Mouse (Mus musculus) T-helper 1 cell (primary cell): ENCODE measurements at regions not wholly inside any gene's neighbourhood (a gene's known extent, or its start where the extent isn't known, plus 50 kb on each side); places are given as distances from the start of the nearest gene placed in this dataset.

ENCODE experiments used
- in situ Hi-C: fragments of 300-600 bp; cut with MboI, MseI; formaldehyde crosslinking; loops from one replicate; pipeline ENCODE4 v1.15.1; 2025; ENCODE audit warnings: high pct_unique_total_duplicates

GRCm38 (mm10) chr9:94386190-94386589 lies 151.7 kb downstream of the 1190002N15Rik start:
- in situ Hi-C loops: no loop called here

- in situ Hi-C loops: no loop called here
These were observed 155.6 kb downstream of the 1190002N15Rik start for GRCm38 (mm10) chr9:94382293-94382692.

DNA sequence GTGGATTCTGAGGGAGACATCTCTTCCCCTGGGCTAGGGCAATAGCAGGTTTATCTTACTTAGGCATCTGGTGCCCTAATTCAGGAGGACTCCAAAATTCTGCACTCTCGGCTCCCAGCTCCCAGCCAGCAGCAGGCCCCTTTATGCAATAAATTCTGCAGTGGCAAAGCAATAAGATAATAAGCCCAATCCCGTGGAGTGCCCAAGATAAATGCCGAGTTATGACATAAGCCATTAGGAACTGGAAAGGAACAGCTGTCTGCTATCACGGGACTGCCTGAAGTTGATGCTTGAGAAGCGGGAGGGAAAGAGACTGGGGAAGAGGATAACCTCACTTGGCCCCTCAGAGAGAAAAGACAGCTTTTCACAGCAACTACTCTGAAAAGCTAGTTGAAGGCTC lies 159.0 kb downstream of the 1190002N15Rik start:
- in situ Hi-C loops: no loop called here

- in situ Hi-C loops: no loop called here
These were observed 159.6 kb downstream of the 1190002N15Rik start for GRCm38 (mm10) chr9:94378291-94378690.

- in situ Hi-C loops: no loop called here
These were observed 160.4 kb downstream of the 1190002N15Rik start for GRCm38 (mm10) chr9:94377346-94378039.

DNA sequence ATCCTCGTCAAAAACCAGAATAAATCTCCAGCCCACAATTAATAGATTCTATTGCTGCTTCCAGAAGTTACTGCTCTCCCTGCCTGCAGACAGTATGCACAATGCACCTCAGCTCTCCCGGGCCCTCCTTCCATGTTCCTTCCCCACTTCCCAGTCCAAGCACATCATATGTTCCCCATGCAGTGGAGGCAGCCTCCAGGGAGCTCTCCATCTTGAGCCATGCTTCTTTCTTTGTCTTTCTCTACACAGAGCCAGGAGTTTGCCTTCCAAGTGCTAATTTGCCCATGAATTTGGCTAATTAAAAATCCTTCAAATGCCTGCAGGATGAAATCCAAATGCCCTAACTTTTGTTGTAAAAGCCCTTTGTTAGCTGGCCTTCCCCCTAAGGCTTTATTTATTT lies 166.9 kb downstream of the 1190002N15Rik start:
- in situ Hi-C loops: loop anchor here (5.0 kb wide), 1 partner anchor 61 kb away; no protein-coding TSS in a partner anchor

- in situ Hi-C loops: no loop called here
These were observed 169.5 kb downstream of the 1190002N15Rik start for GRCm38 (mm10) chr9:94368231-94368936.

- in situ Hi-C loops: no loop called here
These were observed 175.8 kb downstream of the 1190002N15Rik start for GRCm38 (mm10) chr9:94361877-94362697.

- in situ Hi-C loops: no loop called here
These were observed 176.9 kb downstream of the 1190002N15Rik start for GRCm38 (mm10) chr9:94361011-94361410.

- in situ Hi-C loops: no loop called here
These were observed 179.7 kb downstream of the 1190002N15Rik start for GRCm38 (mm10) chr9:94358150-94358549.

- in situ Hi-C loops: no loop called here
These were observed 195.9 kb downstream of the 1190002N15Rik start for GRCm38 (mm10) chr9:94342011-94342410.

DNA sequence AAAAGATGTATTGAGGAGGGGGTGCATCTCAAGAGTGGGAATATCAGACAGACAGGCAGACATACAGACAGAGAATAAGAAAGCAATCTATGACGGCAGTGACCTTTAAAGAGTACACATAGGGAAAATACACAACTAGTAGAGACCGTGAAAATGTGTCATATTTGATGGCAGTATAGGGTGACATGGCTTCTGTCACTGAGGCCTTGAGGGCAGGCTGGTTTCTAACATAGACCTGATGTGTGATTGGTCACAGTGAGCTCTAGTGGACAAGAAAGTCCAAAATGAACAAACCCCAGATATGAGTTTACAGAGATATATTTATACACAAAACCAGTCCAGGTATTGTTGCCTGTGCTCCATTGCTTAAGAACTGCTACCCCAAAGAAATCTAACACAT lies 196.3 kb downstream of the 1190002N15Rik start:
- in situ Hi-C loops: no loop called here

- in situ Hi-C loops: no loop called here
These were observed 204.4 kb downstream of the 1190002N15Rik start for GRCm38 (mm10) chr9:94333450-94333849.

DNA sequence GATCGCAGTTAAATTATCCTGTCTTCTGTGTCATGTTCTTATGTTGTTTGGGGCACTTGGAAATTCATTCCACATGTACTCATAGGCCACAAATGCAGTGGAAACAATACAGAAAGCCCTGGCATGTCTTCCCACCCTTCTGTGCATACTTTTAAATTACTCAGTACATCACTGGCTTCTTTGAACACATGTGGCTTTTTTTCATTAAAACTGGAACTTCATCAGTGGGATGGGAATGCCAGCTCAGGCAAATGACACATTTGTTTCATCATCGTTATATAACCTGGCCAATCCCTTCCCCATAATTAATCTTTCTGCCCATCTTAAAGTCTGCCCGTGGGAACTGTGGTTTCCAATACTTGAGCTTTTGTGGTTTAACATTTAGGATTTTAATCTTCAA lies 214.9 kb downstream of the 1190002N15Rik start:
- in situ Hi-C loops: no loop called here

GRCm38 (mm10) chr9:94302575-94302974 lies 235.3 kb downstream of the 1190002N15Rik start:
- in situ Hi-C loops: no loop called here

- in situ Hi-C loops: no loop called here
These were observed 236.0 kb downstream of the 1190002N15Rik start for GRCm38 (mm10) chr9:94301896-94302295.

GRCm38 (mm10) chr9:94295431-94295830 lies 242.4 kb downstream of the 1190002N15Rik start:
- in situ Hi-C loops: no loop called here

- in situ Hi-C loops: no loop called here
These were observed 245.7 kb downstream of the 1190002N15Rik start for GRCm38 (mm10) chr9:94292147-94292546.

- in situ Hi-C loops: no loop called here
These were observed 248.3 kb downstream of the 1190002N15Rik start for GRCm38 (mm10) chr9:94289546-94289945.

GRCm38 (mm10) chr9:94287559-94287958 lies 250.3 kb downstream of the 1190002N15Rik start:
- in situ Hi-C loops: no loop called here

DNA sequence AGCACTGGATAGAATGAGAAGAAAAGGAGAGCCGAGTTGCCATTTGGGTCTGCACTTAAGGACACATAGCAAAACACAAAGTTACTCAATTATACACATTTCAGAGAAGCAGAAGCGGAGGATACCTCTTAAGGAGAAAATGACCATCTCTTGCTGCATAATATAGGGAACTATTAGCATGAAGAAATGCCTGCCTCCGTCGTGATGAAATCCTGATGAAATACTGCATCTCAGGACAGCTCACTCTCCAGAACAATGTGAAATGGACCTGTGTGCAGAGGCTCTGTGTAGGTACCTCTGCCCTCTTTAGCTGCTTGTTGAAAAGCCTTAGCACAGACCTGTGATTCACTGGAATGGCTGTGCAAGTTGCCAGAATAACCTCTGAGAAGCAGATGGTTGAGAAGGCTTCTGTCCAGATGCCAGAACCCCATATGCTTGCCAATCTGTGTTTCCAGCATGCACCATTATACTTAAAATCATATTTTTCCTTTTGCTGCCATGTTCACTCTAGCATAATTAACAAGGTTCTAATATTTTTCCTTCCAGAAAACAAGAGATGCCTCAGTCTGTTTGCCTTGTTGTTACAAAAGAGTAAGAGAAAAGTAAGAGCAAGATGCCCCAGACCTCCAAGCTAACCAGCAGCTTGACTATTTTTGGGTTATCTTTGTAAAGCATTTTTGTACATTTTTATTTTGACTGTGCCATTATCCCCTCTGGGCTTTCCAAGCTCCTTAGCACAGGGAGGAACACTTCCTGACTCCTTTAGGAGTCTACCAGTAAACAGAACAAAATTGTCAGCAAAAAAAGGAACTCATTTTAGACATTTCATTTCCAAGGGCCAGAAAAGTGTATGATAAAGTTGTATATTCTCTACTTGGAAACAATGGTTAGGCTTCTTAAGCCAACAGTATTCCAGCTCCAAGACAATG lies 259.0 kb downstream of the 1190002N15Rik start:
- in situ Hi-C loops: no loop called here
